Mouse (Mus musculus): ENCODE data around the gene Otop2. TPM values are rescaled to one million over a fixed set of nuclear protein-coding genes. Genes with fewer than 3 reads are reported as not detected.
A peak's percentile ranks its signal among the peaks of the same experiment; 100 is the strongest.

Gene Otop2
- polyA plus RNA-seq, 1 experiment = 14.6 TPM

- DNase-seq (ENCODE audit: extremely low spot score in 1 of 2, low spot score in 1 of 2) = no peak
Measured at GRCm38 (mm10) chr11:115275509-115275908, 31.5 kb upstream of the Otop2 start.

- no peak for DNase-seq (ENCODE audit: extremely low spot score in 1 of 2, low spot score in 1 of 2)
Measured at GRCm38 (mm10) chr11:115275954-115276353, 31.0 kb upstream of the Otop2 start.

- DNase-seq (ENCODE audit: extremely low spot score in 1 of 2, low spot score in 1 of 2) = peak; percentile 99 to 100
Measured at GRCm38 (mm10) chr11:115276780-115277603, 30.0 kb upstream of the Otop2 start, which contains the start of gene Fdxr. TSS of gene Fdxr (minus strand) at chr11:115277050.

GRCm38 (mm10) chr11:115277604-115277975 lies 29.4 kb upstream of the Otop2 start:
- DNase-seq (ENCODE audit: extremely low spot score in 1 of 2, low spot score in 1 of 2) = no peak

- DNase-seq (ENCODE audit: extremely low spot score in 1 of 2, low spot score in 1 of 2) = no peak
Measured at GRCm38 (mm10) chr11:115278176-115278575, 28.8 kb upstream of the Otop2 start.

- no peak for DNase-seq (ENCODE audit: extremely low spot score in 1 of 2, low spot score in 1 of 2)
Measured at GRCm38 (mm10) chr11:115279726-115280125, 27.2 kb upstream of the Otop2 start.

- peak in 1 of 2 experiments; percentile 33 for DNase-seq (ENCODE audit: extremely low spot score in 1 of 2, low spot score in 1 of 2)
Measured at GRCm38 (mm10) chr11:115282295-115282694, 24.7 kb upstream of the Otop2 start.

GRCm38 (mm10) chr11:115282723-115283485 lies 24.1 kb upstream of the Otop2 start:
- peak in 1 of 2 experiments; percentile 42 for DNase-seq (ENCODE audit: extremely low spot score in 1 of 2, low spot score in 1 of 2)

- no peak for DNase-seq (ENCODE audit: extremely low spot score in 1 of 2, low spot score in 1 of 2)
Measured at GRCm38 (mm10) chr11:115283486-115283765, 23.5 kb upstream of the Otop2 start.

GRCm38 (mm10) chr11:115283891-115284620 lies 22.9 kb upstream of the Otop2 start:
- DNase-seq (ENCODE audit: extremely low spot score in 1 of 2, low spot score in 1 of 2) = no peak

- no peak for DNase-seq (ENCODE audit: extremely low spot score in 1 of 2, low spot score in 1 of 2)
Measured at GRCm38 (mm10) chr11:115285282-115285681, 21.7 kb upstream of the Otop2 start.

GRCm38 (mm10) chr11:115286201-115286993 lies 20.6 kb upstream of the Otop2 start:
- DNase-seq (ENCODE audit: extremely low spot score in 1 of 2, low spot score in 1 of 2) = peak in 1 of 2 experiments; percentile 48

- DNase-seq (ENCODE audit: extremely low spot score in 1 of 2, low spot score in 1 of 2) = no peak
Measured at GRCm38 (mm10) chr11:115287386-115287785, 19.6 kb upstream of the Otop2 start.

GRCm38 (mm10) chr11:115288305-115288704 lies 18.7 kb upstream of the Otop2 start:
- no peak for DNase-seq (ENCODE audit: extremely low spot score in 1 of 2, low spot score in 1 of 2)

- DNase-seq (ENCODE audit: extremely low spot score in 1 of 2, low spot score in 1 of 2) = no peak
Measured at GRCm38 (mm10) chr11:115289885-115290284, 17.1 kb upstream of the Otop2 start.

- no peak for DNase-seq (ENCODE audit: extremely low spot score in 1 of 2, low spot score in 1 of 2)
Measured at GRCm38 (mm10) chr11:115290314-115290713, 16.6 kb upstream of the Otop2 start.

- peak in 1 of 2 experiments; percentile 41 for DNase-seq (ENCODE audit: extremely low spot score in 1 of 2, low spot score in 1 of 2)
Measured at GRCm38 (mm10) chr11:115290919-115291318, 16.0 kb upstream of the Otop2 start.

- DNase-seq (ENCODE audit: extremely low spot score in 1 of 2, low spot score in 1 of 2) = no peak
Measured at GRCm38 (mm10) chr11:115291503-115291902, 15.5 kb upstream of the Otop2 start.

- DNase-seq (ENCODE audit: extremely low spot score in 1 of 2, low spot score in 1 of 2) = no peak
Measured at GRCm38 (mm10) chr11:115292631-115293375, 14.2 kb upstream of the Otop2 start.

- DNase-seq (ENCODE audit: extremely low spot score in 1 of 2, low spot score in 1 of 2) = no peak
Measured at GRCm38 (mm10) chr11:115295939-115296338, 11.0 kb upstream of the Otop2 start.
